Mouse (Mus musculus): ENCODE measurements at regions not wholly inside any gene's neighbourhood (a gene's known extent, or its start where the extent isn't known, plus 50 kb on each side); places are given as distances from the start of the nearest gene placed in this dataset.
A peak's percentile ranks its signal among the peaks of the same experiment; 100 is the strongest.

DNA sequence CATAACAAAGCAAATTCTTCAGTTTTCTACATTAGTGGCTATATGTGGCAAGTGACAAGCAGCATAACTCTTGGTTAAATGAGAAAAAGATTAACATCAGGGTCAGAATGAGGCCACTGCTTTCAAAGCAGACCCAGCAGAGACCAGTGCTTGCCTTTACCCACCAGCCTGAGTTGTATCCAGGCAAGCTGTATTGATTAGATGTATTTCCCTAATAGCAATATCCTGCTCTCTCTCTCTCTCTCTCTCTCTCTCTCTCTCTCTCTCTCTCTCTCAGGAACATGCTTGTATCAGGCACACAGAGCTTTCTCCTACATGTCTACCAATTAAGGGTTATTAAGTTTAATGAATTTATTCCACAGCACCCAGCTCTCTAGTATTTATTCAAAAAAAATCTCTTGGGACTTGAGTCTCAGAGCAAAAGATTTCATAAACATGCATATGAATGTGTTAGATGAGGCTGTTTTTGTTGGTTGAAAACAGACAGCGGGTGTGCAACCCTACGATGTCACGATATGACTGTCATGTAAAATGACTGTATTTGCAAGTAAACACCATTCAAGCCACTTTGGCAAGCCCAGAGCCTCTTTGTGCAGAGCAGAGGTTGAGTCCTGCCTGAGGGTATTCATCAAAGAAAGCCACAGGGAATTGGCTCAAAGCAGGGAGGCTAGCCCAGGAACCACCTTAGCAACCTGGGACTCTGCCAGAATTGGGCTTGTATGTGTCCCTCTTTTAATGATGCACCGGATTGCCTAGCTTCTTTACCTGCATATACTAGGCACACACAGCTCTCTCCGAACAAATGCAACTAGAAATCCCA, 136.0 kb upstream of the Fndc3a start:
- 65% methylated on average over 5 of the region's 5 CpGs for WGBS

DNA sequence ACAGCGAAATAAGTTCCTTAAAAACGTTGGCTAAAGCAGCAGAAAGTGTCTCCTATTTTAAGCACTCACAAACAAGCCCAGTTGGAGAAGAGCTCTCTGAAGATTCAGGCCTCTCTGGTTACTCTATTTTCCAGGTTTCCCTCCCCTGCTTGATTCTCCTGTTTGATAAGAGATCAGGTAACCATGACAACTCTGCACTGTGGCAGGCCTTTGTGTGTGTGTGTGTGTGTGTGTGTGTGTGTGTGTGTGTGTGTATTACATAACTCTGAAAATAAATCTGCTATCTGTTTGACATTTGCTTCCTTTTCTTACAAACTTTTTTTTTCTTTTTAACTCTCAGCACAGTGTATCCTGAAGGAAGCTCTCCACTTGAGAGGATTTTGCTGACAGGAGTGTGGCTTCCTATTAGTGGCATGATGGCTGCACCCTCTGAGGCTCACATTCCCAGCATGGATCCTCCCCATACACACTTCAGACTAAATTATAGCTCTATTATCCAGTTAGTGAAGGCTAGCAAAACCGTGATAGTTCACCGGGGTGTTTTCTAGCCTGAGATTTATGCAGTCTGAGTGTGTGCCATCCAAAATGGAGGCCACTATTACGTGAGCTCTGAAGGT, 135.1 kb upstream of the Fndc3a start:
- no peak overlapping the region for H3K4me2 ChIP-seq (ENCODE audit: low read depth, low read length)
- no peaks in the 10 kb centered on the region for H3K9me3 ChIP-seq (ENCODE audit: control insufficient read depth, low read length)
- peaks cover 3% of the 10 kb centered on the region; the same call in 1 of the 2 replicates for H3K4me1 ChIP-seq (ENCODE audit: control insufficient read depth, insufficient read depth, low read length)
- H3K36me3 ChIP-seq (ENCODE audit: control insufficient read depth, insufficient read depth, low read length) = no peaks in the 10 kb centered on the region
- no peaks in the 10 kb centered on the region for H3K27me3 ChIP-seq (ENCODE audit: control insufficient read depth, insufficient read depth, low read length)
- H3K27ac ChIP-seq (ENCODE audit: low read depth, low read length) = no peak overlapping the region
- ATAC-seq (ENCODE audit: low read depth) = peak; percentile 34
- no peak overlapping the region for H3K4me3 ChIP-seq (ENCODE audit: low read depth, low read length)
- no peak overlapping the region for H3K9ac ChIP-seq (replicated peaks; ENCODE audit: low read depth, low read length)
- WGBS = 47% methylated on average over 5 of the region's 5 CpGs

More for the DNA sequence above, 136.0 kb upstream of the Fndc3a start:
- Histone ChIP-seq H3K4me1 (ENCODE audit: control insufficient read depth, insufficient read depth, low read length) (peaks cover 3% of the 10 kb centered on the region; the same call in 1 of the 2 replicates), H3K27me3 (ENCODE audit: control insufficient read depth, insufficient read depth, low read length) (no peaks in the 10 kb centered on the region), H3K4me3 (ENCODE audit: low read depth, low read length) (no peak overlapping the region), H3K9me3 (ENCODE audit: control insufficient read depth, low read length) (no peaks in the 10 kb centered on the region), H3K36me3 (ENCODE audit: control insufficient read depth, insufficient read depth, low read length) (no peaks in the 10 kb centered on the region), H3K9ac (replicated peaks; ENCODE audit: low read depth, low read length) (no peak overlapping the region), H3K27ac (ENCODE audit: low read depth, low read length) (no peak overlapping the region), H3K4me2 (ENCODE audit: low read depth, low read length) (no peak overlapping the region)
- peak; percentile 49; the same call in 1 of the 2 replicates for ATAC-seq (ENCODE audit: low read depth)

DNA sequence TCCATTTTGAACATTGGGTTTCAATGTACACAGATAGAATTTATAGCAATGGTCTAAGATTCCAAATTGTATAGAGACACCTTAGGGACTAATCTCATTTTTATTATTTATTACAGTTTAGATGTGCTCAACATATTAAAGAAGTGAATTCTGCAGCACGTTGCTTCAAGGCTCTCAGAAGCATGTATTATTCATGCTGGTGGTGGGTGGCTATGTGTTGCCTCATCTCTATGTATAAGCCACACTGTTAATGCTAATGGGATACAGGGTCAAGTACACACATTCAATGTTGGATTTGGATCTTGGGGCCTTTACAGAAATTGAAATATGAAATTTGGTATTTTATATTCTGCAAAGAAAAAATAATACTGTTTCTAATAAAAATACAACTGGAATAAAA, 131.9 kb upstream of the Fndc3a start:
- Histone ChIP-seq H3K4me1 (ENCODE audit: control insufficient read depth, insufficient read depth, low read length) (peaks cover 3% of the 10 kb centered on the region; the same call in 1 of the 2 replicates), H3K9ac (replicated peaks; ENCODE audit: low read depth, low read length) (no peak overlapping the region), H3K4me2 (ENCODE audit: low read depth, low read length) (no peak overlapping the region), H3K9me3 (ENCODE audit: control insufficient read depth, low read length) (no peaks in the 10 kb centered on the region), H3K36me3 (ENCODE audit: control insufficient read depth, insufficient read depth, low read length) (no peaks in the 10 kb centered on the region), H3K4me3 (ENCODE audit: low read depth, low read length) (no peak overlapping the region), H3K27ac (ENCODE audit: low read depth, low read length) (no peak overlapping the region), H3K27me3 (ENCODE audit: control insufficient read depth, insufficient read depth, low read length) (no peaks in the 10 kb centered on the region)
- 0 out of 2 replicates have a peak, but pooled peaks have one; percentile 63 for ATAC-seq (ENCODE audit: low read depth)
- WGBS = 36% methylated on average over 1 of the region's 1 CpGs

DNA sequence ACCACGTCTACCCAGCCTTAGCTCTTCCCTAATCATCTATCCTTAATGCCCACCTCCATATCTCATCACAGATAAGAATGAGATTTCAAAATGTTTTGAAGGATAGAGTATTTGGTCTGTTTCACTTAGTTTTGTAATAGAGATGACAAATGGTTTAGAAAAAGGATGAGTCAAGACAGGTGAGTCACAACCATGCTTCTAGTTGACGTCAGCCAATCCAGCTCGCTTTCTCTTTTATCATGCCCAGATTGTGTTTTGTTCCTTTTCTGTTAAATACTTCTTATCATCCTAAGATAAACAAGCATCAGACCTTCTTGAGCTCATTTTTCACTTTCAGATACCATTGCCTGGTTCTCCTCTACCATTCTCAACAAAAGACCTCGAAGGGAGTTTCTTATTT, 125.4 kb upstream of the Fndc3a start:
- H3K9me3 ChIP-seq (ENCODE audit: control insufficient read depth, low read length) = no peaks in the 10 kb centered on the region
- no peak overlapping the region for H3K4me2 ChIP-seq (ENCODE audit: low read depth, low read length)
- no peaks in the 10 kb centered on the region for H3K4me1 ChIP-seq (ENCODE audit: control insufficient read depth, insufficient read depth, low read length)
- H3K9ac ChIP-seq (replicated peaks; ENCODE audit: low read depth, low read length) = no peak overlapping the region
- no peaks in the 10 kb centered on the region for H3K36me3 ChIP-seq (ENCODE audit: control insufficient read depth, insufficient read depth, low read length)
- H3K4me3 ChIP-seq (ENCODE audit: low read depth, low read length) = no peak overlapping the region
- H3K27me3 ChIP-seq (ENCODE audit: control insufficient read depth, insufficient read depth, low read length) = no peaks in the 10 kb centered on the region
- 92% methylated on average over 4 of the region's 4 CpGs for WGBS
- no peak overlapping the region for H3K27ac ChIP-seq (ENCODE audit: low read depth, low read length)
- no peak for ATAC-seq (ENCODE audit: low read depth)

DNA sequence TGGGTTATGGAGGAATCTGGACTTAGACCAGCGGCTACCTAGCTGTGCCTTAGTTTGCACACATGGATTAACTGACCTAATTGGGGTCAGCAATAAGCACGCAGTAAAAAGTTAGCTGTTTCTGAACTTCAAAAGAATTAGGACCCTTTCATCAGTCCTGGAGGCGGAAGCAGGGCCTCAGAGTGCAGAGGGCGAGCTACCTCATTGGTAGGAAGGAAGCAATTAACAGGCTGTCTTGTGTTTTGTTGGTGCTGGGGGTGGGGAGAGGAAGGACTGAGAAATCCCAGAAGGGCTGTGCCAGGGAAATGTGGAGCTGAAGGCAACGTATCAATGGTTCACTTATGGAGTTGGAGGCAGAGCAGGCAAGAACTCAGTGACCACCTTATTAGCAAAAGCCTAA, 119.5 kb upstream of the Fndc3a start:
- no peaks in the 10 kb centered on the region for H3K9me3 ChIP-seq (ENCODE audit: control insufficient read depth, low read length)
- no peak overlapping the region for H3K4me2 ChIP-seq (ENCODE audit: low read depth, low read length)
- no peak overlapping the region for H3K4me3 ChIP-seq (ENCODE audit: low read depth, low read length)
- WGBS = 19% methylated on average over 5 of the region's 5 CpGs
- H3K4me1 ChIP-seq (ENCODE audit: control insufficient read depth, insufficient read depth, low read length) = no peaks in the 10 kb centered on the region
- ATAC-seq (ENCODE audit: low read depth) = no peak
- no peaks in the 10 kb centered on the region for H3K36me3 ChIP-seq (ENCODE audit: control insufficient read depth, insufficient read depth, low read length)
- H3K27ac ChIP-seq (ENCODE audit: low read depth, low read length) = no peak overlapping the region
- no peaks in the 10 kb centered on the region for H3K27me3 ChIP-seq (ENCODE audit: control insufficient read depth, insufficient read depth, low read length)
- no peak overlapping the region for H3K9ac ChIP-seq (replicated peaks; ENCODE audit: low read depth, low read length)

DNA sequence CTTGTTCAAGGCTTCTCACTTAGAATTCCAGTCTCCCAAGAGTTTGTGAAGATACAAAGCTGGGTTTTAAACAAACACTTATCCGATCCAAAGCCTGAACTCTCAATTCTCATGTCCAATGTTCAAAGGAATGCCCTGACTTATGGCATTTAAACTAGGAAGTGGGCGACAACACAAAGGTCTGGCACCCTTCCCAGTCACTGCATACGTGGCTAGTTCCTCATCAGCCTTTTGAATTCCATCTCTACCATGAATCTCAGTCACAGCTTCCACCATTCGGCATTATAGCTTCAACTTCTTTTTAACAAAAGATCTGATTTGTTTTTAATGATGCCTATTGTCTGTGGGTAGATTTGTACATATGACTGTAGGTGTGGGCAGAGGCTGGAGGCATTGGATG, 115.7 kb upstream of the Fndc3a start:
- H3K4me2 ChIP-seq (ENCODE audit: low read depth, low read length) = no peak overlapping the region

DNA sequence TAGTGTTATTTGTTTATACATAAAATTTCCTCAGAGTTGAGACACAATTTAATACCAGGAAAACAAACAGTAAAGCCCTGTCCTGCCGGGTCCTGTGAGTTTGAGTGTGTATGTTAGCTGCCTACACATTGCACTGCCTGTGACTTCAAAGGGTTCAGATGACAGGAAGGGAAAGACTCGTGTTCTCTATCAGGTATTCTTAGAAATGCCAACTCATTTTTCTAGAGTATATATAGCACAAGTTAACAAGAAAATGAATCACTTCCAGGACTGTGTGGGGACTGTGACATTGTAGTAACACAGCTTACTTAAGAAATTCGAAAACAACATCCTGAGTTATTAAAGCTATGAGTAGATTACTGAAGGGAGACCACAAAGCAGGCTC, 112.4 kb upstream of the Fndc3a start:
- H3K4me3 ChIP-seq (ENCODE audit: low read depth, low read length) = no peak overlapping the region
- no peaks in the 10 kb centered on the region for H3K27me3 ChIP-seq (ENCODE audit: control insufficient read depth, insufficient read depth, low read length)
- H3K4me1 ChIP-seq (ENCODE audit: control insufficient read depth, insufficient read depth, low read length) = 0 out of 2 replicates have a peak, but pooled peaks cover 3% of the 10 kb centered on the region
- H3K36me3 ChIP-seq (ENCODE audit: control insufficient read depth, insufficient read depth, low read length) = no peaks in the 10 kb centered on the region
- H3K4me2 ChIP-seq (ENCODE audit: low read depth, low read length) = no peak overlapping the region
- no peak overlapping the region for H3K9ac ChIP-seq (replicated peaks; ENCODE audit: low read depth, low read length)
- H3K9me3 ChIP-seq (ENCODE audit: control insufficient read depth, low read length) = no peaks in the 10 kb centered on the region
- ATAC-seq (ENCODE audit: low read depth) = no peak
- WGBS = 68% methylated on average over 3 of the region's 3 CpGs
- no peak overlapping the region for H3K27ac ChIP-seq (ENCODE audit: low read depth, low read length)

More for the DNA sequence above, 115.7 kb upstream of the Fndc3a start:
- Histone ChIP-seq H3K36me3 (ENCODE audit: control insufficient read depth, insufficient read depth, low read length) (no peaks in the 10 kb centered on the region), H3K9me3 (ENCODE audit: control insufficient read depth, low read length) (no peaks in the 10 kb centered on the region), H3K9ac (replicated peaks; ENCODE audit: low read depth, low read length) (no peak overlapping the region), H3K27ac (ENCODE audit: low read depth, low read length) (no peak overlapping the region), H3K4me1 (ENCODE audit: control insufficient read depth, insufficient read depth, low read length) (no peaks in the 10 kb centered on the region), H3K4me3 (ENCODE audit: low read depth, low read length) (no peak overlapping the region), H3K27me3 (ENCODE audit: control insufficient read depth, insufficient read depth, low read length) (no peaks in the 10 kb centered on the region)
- ATAC-seq (ENCODE audit: low read depth) = no peak
- WGBS = 61% methylated on average over 4 of the region's 4 CpGs

DNA sequence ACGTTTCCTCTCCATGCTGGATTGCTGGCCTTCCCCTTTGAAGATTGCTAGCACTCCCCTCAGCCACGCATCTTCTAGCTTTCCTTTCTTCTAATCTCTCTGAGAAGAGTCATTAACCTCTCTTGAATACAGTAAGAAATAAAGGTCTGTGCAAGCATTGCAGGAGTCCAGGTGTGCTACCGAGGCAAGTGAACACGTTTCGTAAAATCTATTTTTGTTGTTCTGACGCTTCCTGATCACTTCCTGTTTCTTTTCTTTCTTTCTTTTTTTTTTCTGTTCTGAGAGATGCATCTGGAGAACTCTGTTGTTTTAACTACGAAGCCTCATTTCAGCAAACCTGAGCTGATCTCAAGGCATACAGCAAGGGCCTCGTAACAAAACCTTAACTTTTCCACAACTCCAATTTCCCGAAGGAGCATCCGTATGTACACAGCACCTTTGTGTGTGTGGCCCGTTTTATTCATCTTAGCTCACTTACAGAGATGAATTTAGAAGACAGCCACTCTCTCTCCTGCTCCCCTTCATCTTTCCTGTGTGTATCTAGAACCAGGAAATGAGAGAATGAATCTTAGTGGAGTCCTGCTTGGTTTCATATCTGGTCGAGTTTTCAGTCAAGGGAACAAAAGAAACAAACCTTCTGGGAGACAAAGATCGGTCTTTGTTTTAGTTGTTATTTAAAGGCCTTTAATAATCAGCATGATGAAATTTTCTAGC, 111.9 kb upstream of the Fndc3a start:
- ATAC-seq (ENCODE audit: low read depth) = no peak
- Histone ChIP-seq H3K4me2 (ENCODE audit: low read depth, low read length) (no peak overlapping the region), H3K4me1 (ENCODE audit: control insufficient read depth, insufficient read depth, low read length) (peaks cover 7% of the 10 kb centered on the region), H3K27me3 (ENCODE audit: control insufficient read depth, insufficient read depth, low read length) (no peaks in the 10 kb centered on the region), H3K4me3 (ENCODE audit: low read depth, low read length) (no peak overlapping the region), H3K36me3 (ENCODE audit: control insufficient read depth, insufficient read depth, low read length) (no peaks in the 10 kb centered on the region), H3K9me3 (ENCODE audit: control insufficient read depth, low read length) (no peaks in the 10 kb centered on the region), H3K27ac (ENCODE audit: low read depth, low read length) (no peak overlapping the region), H3K9ac (replicated peaks; ENCODE audit: low read depth, low read length) (no peak overlapping the region)
- WGBS = 85% methylated on average over 13 of the region's 13 CpGs

DNA sequence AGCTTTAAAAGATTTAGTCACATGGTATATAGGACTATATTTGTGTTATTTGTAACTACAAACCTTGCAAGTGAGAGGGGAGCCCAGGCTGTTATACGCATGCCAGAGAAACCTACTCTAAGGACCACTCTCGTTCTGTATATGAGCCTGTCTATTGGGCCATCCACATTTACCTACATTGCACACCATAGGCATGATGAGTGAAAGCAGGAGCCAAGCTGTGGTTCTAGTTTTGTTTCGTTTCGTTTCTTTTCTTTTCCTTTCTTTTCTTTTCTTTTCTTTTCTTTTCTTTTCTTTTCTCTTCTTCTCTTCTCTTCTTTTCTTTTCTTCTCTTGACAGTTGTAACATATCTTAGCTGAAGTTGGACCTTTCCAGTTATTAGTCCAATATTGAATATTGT, 109.2 kb upstream of the Fndc3a start:
- no peak for ATAC-seq (ENCODE audit: low read depth)
- Histone ChIP-seq H3K4me3 (ENCODE audit: low read depth, low read length) (no peak overlapping the region), H3K9ac (replicated peaks; ENCODE audit: low read depth, low read length) (no peak overlapping the region), H3K4me1 (ENCODE audit: control insufficient read depth, insufficient read depth, low read length) (peaks cover 9% of the 10 kb centered on the region), H3K36me3 (ENCODE audit: control insufficient read depth, insufficient read depth, low read length) (no peaks in the 10 kb centered on the region), H3K27me3 (ENCODE audit: control insufficient read depth, insufficient read depth, low read length) (no peaks in the 10 kb centered on the region), H3K4me2 (ENCODE audit: low read depth, low read length) (no peak overlapping the region), H3K27ac (ENCODE audit: low read depth, low read length) (no peak overlapping the region), H3K9me3 (ENCODE audit: control insufficient read depth, low read length) (no peaks in the 10 kb centered on the region)
- WGBS = 96% methylated on average over 4 of the region's 4 CpGs
